Mouse (Mus musculus) neural tube, embryonic 11.5 days (tissue): Measurements from ENCODE around the gene Dcbld1. TPM values are rescaled to one million over a fixed set of nuclear protein-coding genes. Genes with fewer than 3 reads are reported as not detected.

Experiments
- ATAC-seq: fragments of 200-750 bp; cut with Nextera tagmentation; 2 replicates; pipeline ENCODE4 v1.8.0; 2017; ENCODE audit warnings: moderate number of reproducible peaks, mild to moderate bottlenecking, moderate TSS enrichment, moderate library complexity; ENCODE audit not compliant: insufficient read depth, low FRiP score, low TSS enrichment
- DNase-seq: peaks from one replicate; pipeline ENCODE4 v3.0.0-alpha.2; 2015; ENCODE audit warnings: low spot score
- H3K27ac ChIP-seq: fragments of 300-500 bp; sonication (generic); 2 replicates; pipeline ENCODE4 v1.5.1; 2014; ENCODE audit warnings: low read depth, mild to moderate bottlenecking, low read length
- H3K27me3 ChIP-seq: fragments of 300-500 bp; sonication (generic); 2 replicates; pipeline ENCODE4 v1.6.1; 2014; ENCODE audit warnings: mild to moderate bottlenecking, low read length, mixed read lengths; ENCODE audit not compliant: control insufficient read depth, insufficient read depth
- H3K36me3 ChIP-seq: fragments of 300-500 bp; sonication (generic); 2 replicates; pipeline ENCODE4 v1.6.1; 2014; ENCODE audit warnings: mild to moderate bottlenecking, low read length, moderate library complexity, mixed read lengths; ENCODE audit not compliant: control insufficient read depth, insufficient read depth
- H3K4me1 ChIP-seq: fragments of 300-500 bp; sonication (generic); 2 replicates; pipeline ENCODE4 v1.6.1; 2014; ENCODE audit warnings: low read length, mixed read lengths; ENCODE audit not compliant: control insufficient read depth, insufficient read depth
- H3K4me2 ChIP-seq: fragments of 300-500 bp; sonication (generic); 2 replicates; pipeline ENCODE4 v1.6.1; 2014; ENCODE audit warnings: low read depth, mild to moderate bottlenecking, moderate library complexity
- H3K4me3 ChIP-seq: fragments of 300-500 bp; sonication (generic); 2 replicates; pipeline ENCODE4 v1.5.1; 2014; ENCODE audit warnings: low read depth, low read length
- H3K9ac ChIP-seq: fragments of 300-500 bp; sonication (generic); 2 replicates; pipeline ENCODE4 v1.6.1; 2014; ENCODE audit warnings: mild to moderate bottlenecking, low read length
- H3K9me3 ChIP-seq: fragments of 300-500 bp; sonication (generic); 2 replicates; pipeline ENCODE4 v1.6.1; 2016; ENCODE audit warnings: low read length; ENCODE audit not compliant: control insufficient read depth
- WGBS: fragments of 180-500 bp; shearing (Covaris S2); extraction: QIAGEN DNeasy Blood & Tissue Kit; methylation state at CpG from one replicate; pipeline ENCODE4 v1.1.7; 2014; 5-methylcytosine and 5-hydroxymethylcytosine counted together
- polyA plus RNA-seq: library from polyadenylated mRNA; unstranded; fragments of >200 nt; fragmentation: Nextera tagmentation; extraction: Ambion mirVana; gene quantifications from 2 replicates; pipeline ENCODE4 v1.2.1, GENCODE M21; 2014

Gene Dcbld1
- polyA plus RNA-seq, 1 experiment from 2014 or later, result 24.8 TPM

- Histone ChIP-seq H3K27me3 (no peaks in the 10 kb centered on the region), H3K36me3 (no peaks in the 10 kb centered on the region), H3K4me3 (no peak overlapping the region), H3K27ac (no peak overlapping the region), H3K4me1 (no peaks in the 10 kb centered on the region), H3K9ac (no peak overlapping the region), H3K9me3 (no peaks in the 10 kb centered on the region), H3K4me2 (no peak overlapping the region)
- ATAC-seq, result no peak
- 71% methylated on average over 11 of the region's 11 CpGs for WGBS
- DNase-seq, result no peak
Observed at GRCm38 (mm10) chr10:52253426-52253825, 20.0 kb downstream of the Dcbld1 start.

- Histone ChIP-seq H3K4me2 (no peak overlapping the region), H3K4me1 (no peaks in the 10 kb centered on the region), H3K27me3 (no peaks in the 10 kb centered on the region), H3K4me3 (no peak overlapping the region), H3K9me3 (no peaks in the 10 kb centered on the region), H3K27ac (no peak overlapping the region), H3K36me3 (no peaks in the 10 kb centered on the region), H3K9ac (no peak overlapping the region)
- ATAC-seq (no peak), DNase-seq (no peak)
- WGBS, result 78% methylated on average over 2 of the region's 2 CpGs
Observed at GRCm38 (mm10) chr10:52257768-52258167, 24.3 kb downstream of the Dcbld1 start.

- Histone ChIP-seq H3K4me2 (no peak overlapping the region), H3K9ac (no peak overlapping the region), H3K9me3 (no peaks in the 10 kb centered on the region), H3K27ac (no peak overlapping the region), H3K4me3 (no peak overlapping the region), H3K4me1 (no peaks in the 10 kb centered on the region), H3K27me3 (no peaks in the 10 kb centered on the region), H3K36me3 (no peaks in the 10 kb centered on the region)
- no peak for ATAC-seq
- DNase-seq, result no peak
- 43% methylated on average over 13 of the region's 13 CpGs for WGBS
Observed at GRCm38 (mm10) chr10:52258180-52258948, 24.9 kb downstream of the Dcbld1 start.

- Histone ChIP-seq H3K27ac (no peak overlapping the region), H3K9ac (no peak overlapping the region)
- ATAC-seq, result no peak
Observed at GRCm38 (mm10) chr10:52260209-52260608, 26.8 kb downstream of the Dcbld1 start.

GRCm38 (mm10) chr10:52264162-52264561, 30.7 kb downstream of the Dcbld1 start:
- WGBS, result 93% methylated on average over 5 of the region's 5 CpGs
- DNase-seq (no peak), ATAC-seq (no peak)
- no peaks in the 10 kb centered on the region for H3K27me3 ChIP-seq
- no peaks in the 10 kb centered on the region for H3K4me1 ChIP-seq
- no peaks in the 10 kb centered on the region; the same call in 1 of the 2 replicates for H3K36me3 ChIP-seq
- H3K4me2 ChIP-seq, result no peak overlapping the region
- no peaks in the 10 kb centered on the region for H3K9me3 ChIP-seq
- no peak overlapping the region for H3K4me3 ChIP-seq
- H3K27ac ChIP-seq, result no peak overlapping the region
- H3K9ac ChIP-seq, result no peak overlapping the region

More at GRCm38 (mm10) chr10:52260209-52260608, 26.8 kb downstream of the Dcbld1 start:
- no peak for DNase-seq
- Histone ChIP-seq H3K4me3 (no peak overlapping the region), H3K4me2 (no peak overlapping the region), H3K4me1 (no peaks in the 10 kb centered on the region), H3K36me3 (no peaks in the 10 kb centered on the region; the same call in 1 of the 2 replicates), H3K9me3 (no peaks in the 10 kb centered on the region), H3K27me3 (no peaks in the 10 kb centered on the region)
- 90% methylated on average over 4 of the region's 4 CpGs for WGBS

- WGBS, result 89% methylated on average over 5 of the region's 5 CpGs
- DNase-seq (no peak), ATAC-seq (no peak)
- Histone ChIP-seq H3K4me2 (no peak overlapping the region), H3K36me3 (no peaks in the 10 kb centered on the region; the same call in 1 of the 2 replicates), H3K9ac (no peak overlapping the region), H3K4me3 (no peak overlapping the region), H3K9me3 (no peaks in the 10 kb centered on the region), H3K4me1 (no peaks in the 10 kb centered on the region), H3K27ac (no peak overlapping the region), H3K27me3 (no peaks in the 10 kb centered on the region)
Observed at GRCm38 (mm10) chr10:52268879-52269278, 35.5 kb downstream of the Dcbld1 start.

- 83% methylated on average over 5 of the region's 5 CpGs for whole genome bisulfite sequencing
- no peaks in the 10 kb centered on the region for H3K27me3 ChIP-seq
- no peak overlapping the region for H3K4me2 ChIP-seq
- no peaks in the 10 kb centered on the region for H3K36me3 ChIP-seq
- H3K4me3 ChIP-seq, result no peak overlapping the region
- H3K9ac ChIP-seq, result no peak overlapping the region
- no peak overlapping the region for H3K27ac ChIP-seq
- 0 out of 2 replicates have a peak, but pooled peaks cover 3% of the 10 kb centered on the region for H3K4me1 ChIP-seq
- DNase-seq (no peak), ATAC-seq (no peak)
- H3K9me3 ChIP-seq, result no peaks in the 10 kb centered on the region
Observed at GRCm38 (mm10) chr10:52271385-52271784, 38.0 kb downstream of the Dcbld1 start.

GRCm38 (mm10) chr10:52273012-52273411, 39.6 kb downstream of the Dcbld1 start:
- Histone ChIP-seq H3K4me1 (0 out of 2 replicates have a peak, but pooled peaks cover 3% of the 10 kb centered on the region), H3K27me3 (no peaks in the 10 kb centered on the region), H3K9me3 (no peaks in the 10 kb centered on the region), H3K27ac (no peak overlapping the region), H3K36me3 (no peaks in the 10 kb centered on the region), H3K4me3 (no peak overlapping the region), H3K9ac (no peak overlapping the region), H3K4me2 (no peak overlapping the region)
- WGBS, result 77% methylated on average over 2 of the region's 2 CpGs
- DNase-seq (no peak), ATAC-seq (no peak)
